Mouse (Mus musculus) testis, postnatal 14 days (tissue): ENCODE measurements around the gene Abcc1.

Source experiments
- DNase-seq: peaks from one replicate; pipeline ENCODE4 v3.0.0; 2021; ENCODE audit warnings: low spot score

The Abcc1 gene

DNA sequence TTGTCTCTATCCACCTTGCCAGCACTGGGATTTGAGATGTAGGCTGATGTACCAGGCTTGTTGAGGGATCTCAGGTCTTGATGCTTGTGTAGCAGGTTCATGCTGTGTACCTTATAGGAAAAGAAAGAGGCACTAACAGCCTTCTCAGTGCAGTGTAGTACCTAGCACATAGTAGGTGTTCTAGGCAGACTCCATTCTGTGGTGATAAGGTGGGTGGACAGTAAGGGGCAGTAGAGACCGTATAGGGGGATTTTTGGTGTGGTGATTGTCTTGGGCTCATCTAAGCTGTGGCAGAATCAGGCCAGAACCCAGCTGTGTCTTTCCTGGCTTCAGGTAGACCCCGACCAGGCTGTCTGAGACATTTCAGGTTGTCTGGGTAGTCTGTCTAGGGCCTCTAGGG is 15.0 kb downstream of the Abcc1 start:
- no peak for DNase-seq

DNA sequence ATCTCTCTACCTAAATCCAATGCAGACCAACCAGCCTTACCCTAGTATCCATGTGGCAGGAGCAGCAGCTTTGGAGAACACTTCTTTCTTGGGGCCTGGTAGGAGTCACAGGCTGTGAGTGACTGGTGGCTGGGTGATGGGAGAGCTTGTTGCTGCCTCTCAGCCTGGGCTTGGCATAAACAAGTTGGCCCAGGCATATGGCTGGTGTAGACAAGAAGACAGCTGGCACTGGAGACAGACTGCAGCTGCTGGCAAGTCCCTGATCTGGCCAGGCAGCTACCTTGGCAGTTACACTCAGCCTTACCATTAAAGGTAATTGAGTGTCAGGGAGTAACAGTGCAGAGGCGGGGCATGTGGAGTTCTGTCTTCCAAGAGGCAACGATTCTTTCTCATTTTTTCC is 16.0 kb downstream of the Abcc1 start:
- DNase-seq, result no peak

DNA sequence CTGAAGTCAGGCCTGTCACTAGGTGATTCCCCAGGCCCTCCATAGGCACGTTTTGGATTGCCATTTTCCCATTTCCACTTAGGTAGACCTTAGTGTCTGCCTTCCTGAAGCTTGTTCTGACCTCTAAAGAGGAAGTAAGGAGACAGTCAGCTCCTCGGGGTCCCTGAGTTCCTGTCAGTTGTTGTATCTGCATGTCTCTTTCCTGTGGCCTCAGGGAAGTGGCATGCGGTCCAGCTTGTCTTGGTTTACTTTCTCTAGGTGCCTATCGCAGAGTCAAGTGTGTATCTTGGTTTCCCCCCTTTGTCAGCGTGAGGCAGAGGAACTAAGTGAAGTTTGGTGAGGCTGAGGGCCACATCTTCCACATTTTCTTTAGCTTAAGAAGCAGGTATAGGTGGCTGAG is 17.3 kb downstream of the Abcc1 start:
- DNase-seq, result no peak

DNA sequence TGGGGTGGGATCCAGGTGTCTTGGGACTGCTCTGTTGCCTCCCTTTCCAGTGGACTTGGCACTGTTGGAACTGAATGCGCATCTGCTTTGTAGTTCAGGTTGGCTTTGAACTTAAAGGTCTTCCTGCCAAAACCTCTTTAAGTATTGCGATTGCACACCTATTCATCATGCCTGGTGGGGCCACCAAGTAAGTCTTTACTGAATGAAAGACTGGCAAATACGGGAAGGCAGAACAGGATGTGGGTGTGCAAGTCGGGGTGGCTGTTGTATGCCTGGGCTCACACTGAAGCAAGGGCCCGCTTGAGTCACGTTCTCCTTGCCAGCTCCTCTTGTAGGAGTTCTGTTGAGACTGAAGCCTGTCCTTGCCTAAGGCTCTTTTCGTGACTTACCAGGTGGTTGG is 18.5 kb downstream of the Abcc1 start:
- no peak for DNase-seq

DNA sequence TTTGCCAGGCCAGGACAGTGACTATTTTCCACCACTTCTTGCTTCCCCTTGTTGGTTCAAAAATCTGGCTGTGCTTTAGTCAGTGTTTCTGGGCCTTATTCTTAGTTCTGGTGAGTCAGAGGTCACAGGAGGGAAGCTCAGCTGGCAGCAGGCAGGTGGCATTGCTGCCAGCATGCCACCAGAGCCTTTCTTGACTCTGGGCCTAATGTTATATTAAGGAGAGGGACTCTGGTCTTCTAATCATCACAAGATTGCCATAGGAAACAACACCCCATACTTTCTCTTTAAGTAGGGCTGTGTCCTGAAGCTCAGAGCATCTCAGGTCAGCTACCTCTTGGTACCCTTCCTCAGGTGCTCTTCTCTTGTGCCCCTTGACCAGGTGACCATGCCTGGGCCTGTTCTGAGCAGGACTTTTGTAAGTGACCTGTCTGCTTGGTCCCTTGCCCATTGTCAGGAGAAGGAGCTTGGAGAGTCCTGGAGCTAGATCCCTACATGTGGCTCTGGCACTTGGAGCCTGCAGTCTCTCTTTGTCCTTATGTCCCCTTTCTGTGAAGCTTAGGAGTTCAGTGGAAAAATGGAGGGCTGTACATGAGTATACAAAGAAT is 19.8 kb downstream of the Abcc1 start:
- no peak for DNase-seq

DNA sequence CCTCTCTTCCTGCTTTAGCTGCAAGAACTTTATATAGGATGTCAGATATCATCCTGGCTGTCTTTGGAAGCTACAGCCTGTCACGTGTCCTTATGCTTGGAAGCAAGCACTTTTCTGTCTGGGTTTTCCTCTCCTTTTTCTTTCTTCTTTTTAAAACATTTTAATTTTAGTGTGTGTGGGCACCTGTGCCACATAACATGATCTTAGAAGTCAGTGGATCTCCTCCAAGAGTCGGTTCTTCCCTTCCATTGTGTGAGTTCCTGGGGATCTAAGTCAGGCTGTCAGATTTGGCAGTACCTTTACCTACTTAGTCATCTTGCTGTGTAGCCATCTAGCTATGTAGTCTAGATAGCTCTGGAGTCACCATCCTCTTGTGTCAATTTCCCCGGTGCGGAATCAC is 37.9 kb downstream of the Abcc1 start:
- no peak for DNase-seq

DNA sequence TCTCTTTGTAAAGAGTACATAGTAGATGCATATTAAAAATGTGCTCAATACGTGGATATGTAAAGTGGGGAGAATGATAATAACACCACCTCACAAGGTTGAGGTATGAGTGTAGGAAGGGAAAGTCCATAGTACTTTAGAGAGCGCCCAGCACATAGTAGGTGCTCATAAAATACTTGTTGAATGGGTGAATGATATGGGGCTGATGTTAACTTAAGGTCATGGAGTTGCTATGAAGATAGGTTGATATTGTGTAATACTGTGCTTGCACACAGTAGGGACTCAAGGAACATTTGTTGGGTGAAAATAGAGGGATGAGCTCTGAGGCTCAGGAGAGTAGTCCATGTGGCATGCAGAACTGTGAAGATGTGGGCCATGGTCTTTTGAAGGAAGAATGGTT is 42.1 kb downstream of the Abcc1 start:
- no peak for DNase-seq

DNA sequence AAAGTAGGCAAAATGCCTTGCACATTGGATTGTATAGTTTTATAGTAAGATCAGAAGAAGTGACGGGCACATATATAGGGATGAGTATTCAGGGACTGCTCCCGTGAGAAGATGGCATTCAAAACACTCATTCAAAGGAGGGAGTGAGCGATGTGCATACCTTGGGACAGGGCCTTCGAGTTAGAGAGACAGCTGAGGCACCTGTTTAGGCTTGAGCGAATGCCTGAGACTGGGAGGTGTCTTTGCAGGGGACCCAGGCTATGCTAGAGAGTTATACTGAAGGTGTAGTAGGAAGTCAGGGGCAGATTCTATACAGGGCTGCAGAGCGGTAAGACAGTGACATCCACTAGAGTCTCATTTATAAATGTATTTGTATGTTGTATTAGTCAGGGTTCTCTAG is 44.3 kb downstream of the Abcc1 start:
- DNase-seq, result no peak

DNA sequence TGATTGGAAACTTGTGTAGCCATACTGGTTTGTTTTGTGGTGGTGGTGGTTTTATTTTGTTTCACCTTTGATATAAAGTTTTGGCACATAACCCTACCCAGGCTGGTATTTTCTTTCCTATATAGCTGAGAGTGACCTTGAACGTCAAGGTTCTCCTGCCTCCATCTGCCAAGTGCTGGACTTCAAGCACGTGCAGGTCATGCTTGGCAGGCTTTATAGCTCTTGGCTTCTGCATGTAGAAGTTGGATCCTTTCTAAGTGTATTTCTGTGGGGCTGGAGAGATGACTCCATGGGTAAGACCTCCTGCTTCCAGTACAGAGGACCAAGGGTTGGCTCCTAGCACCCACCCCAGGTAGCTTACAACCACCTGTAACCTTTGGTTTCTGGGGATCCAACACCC is 47.8 kb downstream of the Abcc1 start:
- no peak for DNase-seq

DNA sequence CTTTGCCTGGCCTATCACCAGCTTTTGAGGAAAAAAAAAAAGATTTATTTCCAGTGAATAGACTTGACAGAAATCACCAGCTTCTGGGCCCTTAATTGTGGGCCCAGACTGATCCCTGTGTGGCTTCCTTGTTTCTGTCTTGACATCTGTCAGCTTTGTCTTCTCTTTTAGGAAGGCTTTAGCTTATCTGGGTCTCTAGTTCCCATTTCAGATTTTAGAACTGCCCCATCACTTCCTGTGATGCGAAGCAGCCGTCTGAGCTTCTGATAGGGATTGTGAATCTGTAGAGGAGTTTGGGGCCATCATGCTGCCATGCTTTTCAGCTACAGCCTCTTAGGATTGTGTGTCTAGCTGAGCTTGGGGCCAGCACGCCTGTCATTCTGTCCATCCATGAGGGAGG is 48.4 kb downstream of the Abcc1 start:
- DNase-seq, result no peak

DNA sequence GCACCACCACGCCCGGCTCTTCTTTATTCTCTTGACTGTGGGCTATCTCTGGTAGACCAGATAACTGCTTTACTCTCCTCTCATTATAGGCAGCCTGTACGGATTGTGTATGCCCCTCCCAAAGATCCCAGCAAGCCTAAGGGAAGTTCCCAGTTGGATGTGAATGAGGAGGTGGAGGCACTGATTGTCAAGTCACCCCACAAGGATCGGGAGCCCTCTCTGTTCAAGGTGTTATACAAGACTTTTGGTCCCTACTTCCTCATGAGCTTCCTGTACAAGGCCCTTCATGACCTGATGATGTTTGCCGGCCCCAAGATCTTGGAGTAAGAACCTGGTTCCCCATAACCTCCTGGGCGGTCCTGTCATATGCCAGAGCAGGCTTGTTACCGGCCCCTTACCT is 49.3 kb downstream of the Abcc1 start:
- no peak for DNase-seq

DNA sequence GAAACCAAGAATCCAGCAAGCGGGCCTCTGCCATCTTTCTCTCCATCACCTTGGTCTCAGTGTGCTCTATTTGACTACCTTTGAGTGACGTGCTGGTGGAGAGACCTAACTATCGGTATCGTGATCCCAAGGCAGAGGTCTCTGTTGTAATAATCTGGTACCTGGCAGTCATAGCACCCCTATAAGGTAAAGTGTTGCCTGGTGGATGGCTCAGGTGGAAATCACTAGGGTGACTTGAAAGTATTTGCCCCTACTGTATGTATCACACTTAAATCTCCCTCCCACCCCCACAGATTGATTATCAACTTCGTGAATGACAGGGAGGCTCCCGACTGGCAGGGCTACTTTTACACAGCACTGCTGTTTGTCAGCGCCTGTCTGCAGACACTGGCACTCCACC is 49.8 kb downstream of the Abcc1 start:
- DNase-seq, result no peak

DNA sequence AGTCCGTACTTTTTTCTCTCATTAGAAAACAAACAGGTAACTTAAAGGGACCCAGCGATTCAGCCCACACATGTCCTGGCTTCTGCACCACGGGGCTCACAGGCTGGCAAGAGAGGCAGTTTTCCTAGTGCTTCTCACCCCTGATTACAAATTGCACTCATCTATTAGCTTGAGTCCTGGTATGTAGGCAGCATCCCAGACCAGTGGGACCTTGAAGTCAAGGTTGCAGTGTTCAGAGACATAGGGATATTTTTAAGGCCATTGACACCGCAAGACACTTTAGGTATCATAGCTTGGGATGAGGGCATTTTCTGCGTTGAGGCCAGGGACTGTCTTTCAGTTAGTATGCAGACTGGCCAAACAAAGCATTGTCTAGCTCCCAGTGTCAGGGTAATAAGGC is 51.2 kb downstream of the Abcc1 start:
- DNase-seq, result no peak

DNA sequence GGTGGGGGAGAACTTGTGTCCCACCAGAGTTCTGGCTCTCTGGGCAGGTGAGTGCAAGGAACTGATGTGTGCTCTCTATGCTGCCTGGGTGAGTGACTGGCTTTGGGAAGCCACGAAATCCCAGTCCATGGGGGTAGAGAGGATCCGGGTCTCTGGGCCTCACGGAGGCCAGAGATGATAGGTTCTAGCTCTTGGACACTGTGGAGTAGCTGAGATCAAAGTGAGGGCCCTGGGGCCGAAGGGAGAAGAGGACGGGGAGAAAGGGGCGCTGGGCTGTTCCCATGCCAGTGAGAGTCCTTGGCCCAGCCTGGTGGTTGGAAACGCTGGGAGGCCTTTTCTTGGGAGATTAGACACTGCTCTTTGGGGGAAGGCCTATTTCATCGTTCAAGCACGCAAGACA is 53.8 kb downstream of the Abcc1 start:
- DNase-seq, result no peak

DNA sequence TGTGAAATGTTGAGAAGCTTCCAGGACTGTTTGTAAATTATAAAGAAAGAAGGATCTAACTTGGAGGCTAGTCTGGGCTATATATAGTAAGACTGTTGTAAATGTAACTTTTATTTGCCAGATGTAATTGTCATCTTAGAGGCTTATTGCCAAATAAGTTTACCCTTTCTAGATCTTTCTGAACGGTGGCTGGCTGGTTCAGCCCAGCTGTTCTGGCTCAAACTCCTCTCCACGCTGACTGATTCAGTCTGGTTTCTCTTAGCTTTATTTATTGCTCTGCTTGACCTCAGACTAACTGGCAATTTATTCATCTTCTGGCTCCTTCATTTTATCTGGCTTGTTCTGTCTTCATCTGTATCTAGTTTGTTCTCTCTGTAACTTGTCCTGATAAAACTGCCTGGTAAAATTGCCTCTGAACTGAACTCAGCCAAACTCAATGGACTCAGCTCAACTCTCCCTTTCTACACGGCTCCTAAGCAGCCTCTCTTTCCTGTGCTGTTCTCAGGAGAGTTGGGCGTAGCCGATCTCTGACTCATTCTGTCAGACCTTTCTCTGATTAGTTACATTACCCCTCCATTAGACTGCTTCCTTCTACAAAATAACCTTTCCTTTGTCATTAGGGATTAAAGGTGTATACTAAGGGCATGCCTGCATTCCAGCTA is 55.7 kb downstream of the Abcc1 start:
- DNase-seq, result no peak

DNA sequence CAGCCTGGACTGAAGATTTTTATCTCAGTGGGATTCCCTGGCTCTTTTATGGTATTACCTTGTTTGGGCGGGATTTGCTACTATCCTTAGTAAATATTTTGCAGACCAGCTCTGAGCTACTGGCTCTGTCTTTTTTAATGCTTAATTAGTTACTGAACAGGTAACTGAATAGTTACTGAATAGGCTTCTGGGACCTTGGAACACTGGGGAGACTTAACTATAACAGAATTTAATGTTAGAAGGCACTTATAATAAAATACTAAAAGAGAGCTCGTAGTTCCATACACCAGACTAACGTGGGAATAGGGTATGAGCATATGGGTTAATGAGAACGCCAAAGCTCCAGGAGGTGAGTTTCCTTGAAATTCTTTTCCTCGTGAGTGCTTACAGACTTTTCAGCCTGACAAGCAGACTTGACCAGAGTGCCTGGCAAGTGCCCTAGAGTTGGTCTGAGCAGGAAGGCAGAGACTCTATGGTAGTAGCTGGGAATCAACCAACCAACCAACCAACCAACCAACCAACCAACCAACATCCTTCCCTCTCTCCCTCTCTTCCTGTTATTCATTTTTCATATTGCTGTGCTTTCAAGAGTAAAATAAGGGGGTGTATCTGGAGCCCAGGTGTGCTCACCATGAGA is 59.3 kb downstream of the Abcc1 start:
- DNase-seq, result no peak

DNA sequence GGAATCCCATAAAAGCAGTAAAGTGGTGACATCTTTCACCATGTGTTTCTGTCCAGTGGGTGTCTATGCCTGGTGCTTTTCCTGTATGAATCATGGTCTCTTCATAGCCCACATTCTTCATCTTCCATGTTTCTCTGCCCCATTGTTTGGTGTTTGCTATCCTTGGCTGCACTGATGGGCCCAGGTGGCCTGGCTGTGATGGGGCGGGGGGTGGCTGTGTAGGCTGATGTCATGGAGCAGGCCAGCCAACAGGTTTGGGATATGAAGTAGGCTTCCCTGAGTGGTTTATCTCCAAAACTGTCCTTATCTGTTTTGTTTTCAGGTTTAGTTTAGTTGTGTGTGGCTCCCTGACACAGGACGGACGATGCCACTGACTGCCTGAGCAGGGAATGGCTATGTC is 60.7 kb downstream of the Abcc1 start:
- no peak for DNase-seq

DNA sequence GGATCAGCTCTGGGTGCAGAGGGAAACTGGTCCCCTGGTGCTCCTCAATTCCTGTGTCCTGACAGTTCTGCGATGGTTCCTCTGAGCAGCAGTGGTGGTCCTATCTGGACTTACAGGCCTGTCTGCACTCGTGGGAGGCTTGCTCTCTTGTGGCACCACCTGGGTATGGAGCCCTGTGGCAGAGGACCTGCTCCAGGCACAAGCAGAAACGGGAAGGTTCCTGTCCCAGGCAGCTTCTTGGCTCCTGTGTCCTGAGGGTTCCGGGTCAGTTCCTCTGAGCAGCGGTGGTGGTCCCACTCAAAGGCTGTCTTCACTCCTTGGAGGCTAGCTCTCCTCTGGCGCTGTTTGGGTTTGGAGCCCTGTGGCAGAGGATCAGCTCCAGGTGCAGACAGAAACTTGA is 68.0 kb downstream of the Abcc1 start:
- DNase-seq, result no peak

DNA sequence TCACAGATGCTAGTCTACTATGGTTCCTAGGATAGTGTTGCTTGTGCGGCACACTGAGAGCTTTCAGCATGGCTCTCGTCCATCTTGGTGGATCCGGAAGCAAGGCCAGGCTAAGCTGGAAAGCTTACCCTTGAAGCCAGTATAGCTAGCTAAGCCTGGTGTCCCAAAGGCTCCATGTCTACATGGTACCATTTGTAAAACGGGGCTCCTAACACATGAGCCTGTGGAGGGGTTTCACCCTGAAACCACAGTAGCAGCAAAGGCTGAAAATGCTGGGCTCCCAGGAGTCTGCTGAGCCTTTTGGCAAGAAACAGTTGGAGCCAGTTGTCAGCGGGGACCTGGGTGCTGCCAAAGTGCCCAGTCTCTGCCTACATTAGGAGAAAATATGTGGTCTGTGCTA is 71.6 kb downstream of the Abcc1 start:
- DNase-seq, result no peak

DNA sequence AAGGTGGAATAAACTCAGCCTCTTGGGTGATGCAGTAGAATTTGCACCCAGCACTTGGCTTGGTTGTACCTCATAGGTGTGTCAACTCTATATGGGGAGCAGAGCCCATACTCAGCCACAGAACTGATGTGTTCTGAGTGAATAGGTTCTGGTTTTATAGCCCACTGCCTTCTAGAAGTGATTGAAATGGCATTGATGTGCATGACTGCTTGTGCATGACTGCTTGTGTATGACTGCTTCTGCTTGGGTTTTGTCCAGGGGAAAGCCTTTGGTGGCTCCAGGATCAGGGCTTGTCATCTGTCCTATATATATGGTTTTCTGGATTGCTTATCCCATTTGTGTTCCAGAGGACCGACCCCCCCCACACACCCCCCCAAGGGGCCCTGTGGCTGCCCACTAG is 74.2 kb downstream of the Abcc1 start:
- no peak for DNase-seq

DNA sequence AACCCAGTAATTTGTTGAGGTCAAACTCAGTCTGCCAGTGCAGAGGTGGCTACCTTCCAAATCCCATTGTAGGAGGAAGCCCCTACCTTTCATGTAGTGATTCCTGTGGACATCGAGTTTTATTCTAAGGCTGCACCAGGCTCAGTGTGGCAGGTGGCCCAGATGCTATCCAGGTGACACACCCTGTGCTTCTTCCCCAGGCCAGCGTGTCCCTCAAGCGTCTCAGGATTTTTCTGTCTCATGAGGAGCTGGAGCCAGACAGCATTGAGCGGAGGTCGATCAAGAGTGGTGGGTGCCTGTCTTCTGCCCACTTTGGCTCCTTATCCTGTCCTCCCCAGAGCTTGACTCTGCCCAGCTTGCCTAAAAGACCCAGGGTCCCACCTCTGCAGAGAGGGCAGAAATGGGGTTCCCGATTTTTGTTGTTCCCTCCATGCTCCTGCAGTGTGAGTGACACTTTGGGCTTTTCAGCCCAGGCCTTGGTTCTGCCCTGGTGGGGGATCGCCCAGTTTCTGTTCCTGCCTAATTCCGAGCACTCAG is 76.2 kb downstream of the Abcc1 start:
- no peak for DNase-seq

DNA sequence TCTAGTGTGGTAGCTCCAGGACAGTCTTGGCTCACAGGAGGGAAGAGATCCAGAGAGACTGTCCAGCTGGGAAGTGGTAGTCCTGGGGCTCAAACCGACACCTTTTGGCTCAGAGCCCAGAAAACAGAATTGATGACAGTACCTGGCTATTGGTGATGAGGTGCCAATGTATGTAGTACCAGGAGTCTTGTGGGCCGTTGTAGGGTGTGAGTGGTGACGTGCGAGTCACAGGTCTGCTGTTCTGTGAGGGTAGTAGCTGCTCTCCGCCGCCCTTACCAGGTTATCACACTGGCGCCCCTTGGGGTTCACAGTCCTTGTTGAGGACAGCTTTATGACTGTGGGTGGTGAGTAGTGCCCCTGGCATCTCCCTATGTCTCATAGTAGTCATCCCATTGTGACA is 77.2 kb downstream of the Abcc1 start:
- DNase-seq, result no peak

DNA sequence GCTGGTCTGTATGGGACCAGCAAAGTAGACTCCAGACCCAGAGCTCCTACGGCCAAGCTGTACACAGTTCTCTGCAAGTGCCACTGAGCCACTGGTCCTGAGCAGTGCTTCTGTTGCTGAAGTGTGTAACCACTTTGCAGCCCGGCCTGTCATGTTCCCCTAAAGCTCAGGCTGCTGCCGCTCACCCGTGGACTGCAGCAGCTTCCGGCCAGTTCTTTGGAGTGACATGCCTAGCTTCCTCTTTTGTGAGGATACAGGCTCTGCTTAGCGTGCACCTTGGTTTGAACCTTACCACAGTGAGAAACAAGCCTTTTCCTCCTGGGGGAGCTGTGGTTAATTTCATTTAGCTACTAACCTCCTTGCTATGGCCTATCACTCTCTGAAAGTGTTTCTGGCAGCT is 77.7 kb downstream of the Abcc1 start:
- no peak for DNase-seq
